In the genomic region with DNA sequence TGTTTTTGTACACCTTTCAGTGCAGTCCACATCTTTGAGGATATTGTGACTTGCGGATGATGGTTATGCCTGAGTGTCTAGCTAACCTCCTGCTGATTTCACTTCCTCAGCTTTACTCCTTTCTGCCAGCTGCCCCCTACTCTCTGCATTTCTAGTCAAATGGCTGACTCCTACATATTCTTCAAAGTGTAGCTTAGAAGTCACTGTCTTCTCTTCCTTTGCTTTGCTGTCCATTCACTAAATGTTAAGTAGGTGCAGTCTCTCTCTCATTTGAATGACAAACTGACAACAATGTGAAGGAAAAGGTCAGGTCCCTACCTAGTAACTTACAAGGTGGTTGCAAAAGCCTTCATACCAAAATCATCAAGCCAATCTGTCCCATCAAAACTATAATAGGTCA, we compare ENCODE assay signal across 15 mouse cellular contexts.
"Had no signal": no experiment of that assay in that cellular context is flagged by ENCODE, and none has a peak within 500 bp of the region (broad histone marks: within the 10 kb centered on the region; RNA-seq: fewer than 3 reads in every experiment).

No protein-coding gene starts in this region.

- DNase-seq: gastrocnemius, postnatal 14 days; gastrocnemius, postnatal 36 days; heart, adult 11 months; heart, adult 2 months; heart, postnatal 14 days; heart, postnatal 36 days; kidney, adult 11 months; kidney, adult 2 months; kidney, adult 9 months; kidney, postnatal 14 days; kidney, postnatal 36 days; layer of hippocampus, adult 9-11 months; layer of hippocampus, postnatal 36 days; liver; liver, embryonic 13.5 days had no signal
